Mouse (Mus musculus): Measurements from ENCODE around the gene Ajm1.

GRCm38 (mm10) chr2:25583571-25583970, 2.0 kb upstream of the Ajm1 start:
- TF ChIP-seq CTCF (IDR thresholded peaks at IDR 0.05; ENCODE audit: low read depth, low read length) (no peak), TAL1 (conservative IDR thresholded peaks at IDR 0.05; ENCODE audit: low read depth, low read length) (no peak), GATA1 (IDR thresholded peaks at IDR 0.05; ENCODE audit: borderline replicate concordance, low read length) (no peak), POLR2AphosphoS5 (IDR thresholded peaks at IDR 0.05; ENCODE audit: insufficient replicate concordance, low read depth, low read length) (no peak), GATA2 (IDR thresholded peaks at IDR 0.05; ENCODE audit: borderline replicate concordance, low read depth, low read length) (no peak)

Data from G1E (cell line).